Mouse (Mus musculus) MEL (cell line): ENCODE results near the gene Oxsr1.

Experiments
- CHD1 ChIP-seq: IDR thresholded peaks from 2 replicates; pipeline ENCODE4 v1.6.1; 2012; ENCODE audit warnings: low read depth, mild to moderate bottlenecking, inconsistent platforms, low read length, improper control_type of control experiment
- CHD2 ChIP-seq: IDR thresholded peaks from 2 replicates; pipeline ENCODE4 v1.6.1; 2011; ENCODE audit warnings: low read length, improper control_type of control experiment
- CTCF ChIP-seq, 3 experiments: IDR thresholded peaks in 2 of 3; conservative IDR thresholded peaks in 1 of 3; 2 replicates each; pipeline ENCODE4 v1.5.1; 2011 to 2012; ENCODE audit warnings: low read length in 3 of 3, low read depth in 2 of 3, mild to moderate bottlenecking in 2 of 3, improper control_type of control experiment in 1 of 3, inconsistent platforms in 1 of 3, mixed read lengths in 1 of 3, moderate library complexity in 1 of 3; ENCODE audit not compliant: control insufficient read depth in 1 of 3, insufficient read depth in 1 of 3, poor library complexity in 1 of 3, severe bottlenecking in 1 of 3
- E2F4 ChIP-seq: IDR thresholded peaks from 2 replicates; pipeline ENCODE4 v1.6.1; 2011; ENCODE audit warnings: low read depth, low read length, improper control_type of control experiment, borderline replicate concordance
- GABPA ChIP-seq: IDR thresholded peaks from 2 replicates; pipeline ENCODE4 v1.6.1; 2012; ENCODE audit warnings: low read depth, mild to moderate bottlenecking, inconsistent platforms, low read length, improper control_type of control experiment, moderate library complexity
- MAFK ChIP-seq: IDR thresholded peaks from 2 replicates; pipeline ENCODE4 v1.6.1; 2011; ENCODE audit warnings: low read depth, mild to moderate bottlenecking, low read length, improper control_type of control experiment, borderline replicate concordance
- MYB ChIP-seq: IDR thresholded peaks from 2 replicates; pipeline ENCODE4 v1.6.1; 2011; ENCODE audit warnings: mild to moderate bottlenecking, low read depth, low read length, improper control_type of control experiment
- NRF1 ChIP-seq: IDR thresholded peaks from 2 replicates; pipeline ENCODE4 v1.6.1; 2014; ENCODE audit warnings: low read depth, mild to moderate bottlenecking, inconsistent platforms, low read length, improper control_type of control experiment, moderate library complexity; ENCODE audit not compliant: poor library complexity, insufficient read depth, severe bottlenecking
- POLR2AphosphoS2 ChIP-seq: IDR thresholded peaks from 2 replicates; pipeline ENCODE4 v1.6.1; 2011; ENCODE audit warnings: low read length, improper control_type of control experiment
- POLR2AphosphoS5 ChIP-seq: IDR thresholded peaks from 2 replicates; pipeline ENCODE4 v1.6.1; 2012; ENCODE audit warnings: low read depth, borderline replicate concordance, mild to moderate bottlenecking, inconsistent platforms, low read length, moderate library complexity, mixed read lengths
- RAD21 ChIP-seq: IDR thresholded peaks from 2 replicates; pipeline ENCODE4 v1.6.1; 2011; ENCODE audit warnings: mild to moderate bottlenecking, low read depth, low read length, improper control_type of control experiment
- SIN3A ChIP-seq: IDR thresholded peaks from 2 replicates; pipeline ENCODE4 v1.6.1; 2012; ENCODE audit warnings: low read length, improper control_type of control experiment, inconsistent platforms
- TCF12 ChIP-seq: IDR thresholded peaks from 2 replicates; pipeline ENCODE4 v1.6.1; 2014; ENCODE audit warnings: low read depth, mild to moderate bottlenecking, inconsistent platforms, low read length, improper control_type of control experiment, moderate library complexity
- USF2 ChIP-seq, 2 experiments: IDR thresholded peaks; 2 replicates each; pipeline ENCODE4 v1.6.1; 2011 to 2012; ENCODE audit warnings: improper control_type of control experiment in 2 of 2, low read length in 2 of 2, borderline replicate concordance in 1 of 2, inconsistent platforms in 1 of 2, low read depth in 1 of 2, mild to moderate bottlenecking in 1 of 2; ENCODE audit not compliant: insufficient read depth in 1 of 2

- TF ChIP-seq CTCF (IDR thresholded peaks at IDR 0.05 in 2 of 3, conservative IDR thresholded peaks at IDR 0.05 in 1 of 3; ENCODE audit: control insufficient read depth in 1 of 3, insufficient read depth in 1 of 3, low read depth in 2 of 3, low read length in 3 of 3, poor library complexity in 1 of 3, severe bottlenecking in 1 of 3) (no peak), TCF12 (no peak), CHD2 (no peak), E2F4 (no peak), POLR2AphosphoS2 (no peak), RAD21 (no peak), NRF1 (no peak), MAFK (no peak), POLR2AphosphoS5 (no peak), GABPA (no peak), CHD1 (no peak), MYB (no peak), SIN3A (no peak), USF2 (IDR thresholded peaks at IDR 0.05; ENCODE audit: borderline replicate concordance in 1 of 2, insufficient read depth in 1 of 2, low read depth in 1 of 2, low read length in 2 of 2) (no peak)
Measured at GRCm38 (mm10) chr9:119212996-119213395, 109.2 kb downstream of the Oxsr1 start.
